Mouse (Mus musculus): ENCODE results near the gene Sh2d6. TPM values are rescaled to one million over a fixed set of nuclear protein-coding genes. Genes with fewer than 3 reads are reported as not detected.

Sh2d6 gene
- 1.5 TPM in 2 replicates for polyA plus RNA-seq (2015; fragmentation: Nextera tagmentation; extraction: Ambion mirVana)

DNA sequence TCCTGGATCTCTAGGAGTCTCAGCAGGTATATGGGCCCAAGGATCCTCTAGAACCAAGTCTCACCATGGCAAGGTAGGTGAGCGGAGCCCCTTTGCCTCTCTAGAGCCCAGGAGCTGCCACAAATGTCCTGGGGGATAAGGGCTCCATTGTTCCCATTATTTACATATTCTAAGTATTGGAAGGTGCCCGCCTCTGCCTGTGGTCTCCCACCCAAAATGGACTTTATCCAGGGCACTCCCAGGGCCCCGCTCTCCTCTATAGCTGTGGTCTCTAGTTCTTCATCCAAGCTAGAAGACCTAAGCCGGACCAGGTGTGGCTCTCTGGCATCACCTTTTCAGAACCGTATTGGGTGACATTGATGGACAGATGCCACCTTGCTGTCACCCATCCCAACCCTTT lies at the start of gene Sh2d6:
Gene Sh2d6, minus strand, starts transcription at position 101 of the 400 bp plus-strand sequence.
- H3K9ac ChIP-seq (replicated peaks): no peak within 1 kb of the TSS
- 91% methylated on average over 5 of the region's 5 CpGs for WGBS

DNA sequence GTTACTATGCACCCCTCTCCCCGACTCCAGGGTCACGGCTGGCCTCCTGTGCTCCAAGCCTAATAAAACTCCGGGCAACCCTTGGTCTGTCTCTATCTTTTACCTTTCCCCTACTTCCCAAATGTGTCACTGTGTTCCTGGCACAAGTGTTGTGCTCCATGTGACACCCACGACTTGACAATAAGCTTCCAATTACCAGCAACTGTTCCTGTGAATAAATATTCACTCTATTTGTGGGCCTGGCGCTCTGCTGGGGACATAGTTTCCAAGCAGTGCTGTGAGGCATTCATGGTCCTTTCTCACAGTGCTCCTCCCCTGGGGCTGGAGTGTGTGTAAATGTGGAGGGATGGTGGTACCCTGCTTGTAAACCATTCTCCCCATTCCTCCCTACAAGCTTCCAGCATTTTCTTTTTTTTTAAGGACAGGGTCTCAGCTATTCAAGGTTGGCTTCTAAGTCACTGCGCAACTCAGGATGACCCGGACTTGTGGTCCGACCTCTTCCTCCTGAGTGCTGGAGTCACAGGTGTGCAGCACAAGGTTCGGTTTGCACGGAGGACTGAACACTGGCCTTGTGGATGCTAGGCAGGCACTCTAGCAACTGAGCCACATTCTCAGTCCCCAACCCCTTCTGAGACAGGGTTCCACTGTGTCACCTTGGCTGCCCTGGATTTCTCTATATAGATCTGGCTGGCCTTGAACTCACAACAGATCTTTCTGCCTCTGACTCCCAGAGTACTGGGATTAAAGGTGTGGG lies 49.3 kb upstream of the Sh2d6 start:
- no peak overlapping the region for H3K4me2 ChIP-seq (replicated peaks)
- H3K4me3 ChIP-seq (replicated peaks): no peak overlapping the region
- H3K9me3 ChIP-seq: no peaks in the 10 kb centered on the region
- H3K36me3 ChIP-seq: peaks cover 27% of the 10 kb centered on the region
- H3K9ac ChIP-seq (replicated peaks): no peak overlapping the region
- peaks cover 2% of the 10 kb centered on the region; the same call in 1 of the 2 replicates for H3K4me1 ChIP-seq (replicated peaks)
- 88% methylated on average over 10 of the region's 10 CpGs for WGBS
- H3K27me3 ChIP-seq: no peaks in the 10 kb centered on the region
- H3K27ac ChIP-seq: no peak overlapping the region
- ATAC-seq: no peak

More for the DNA sequence above, at the start of gene Sh2d6:
- Histone ChIP-seq H3K9me3 (no peaks in the 10 kb centered on the region), H3K36me3 (no peaks in the 10 kb centered on the region), H3K4me1 (replicated peaks) (peaks cover 38% of the 10 kb centered on the region), H3K4me2 (replicated peaks) (no peak within 1 kb of the TSS), H3K27me3 (no peaks in the 10 kb centered on the region), H3K4me3 (replicated peaks) (no peak within 1 kb of the TSS), H3K27ac (peak within 1 kb of the TSS; percentile 95)
- ATAC-seq: no peak

- no peak overlapping the region for H3K9ac ChIP-seq (replicated peaks)
Observed at GRCm38 (mm10) chr6:72568736-72569135, 47.2 kb upstream of the Sh2d6 start.

DNA sequence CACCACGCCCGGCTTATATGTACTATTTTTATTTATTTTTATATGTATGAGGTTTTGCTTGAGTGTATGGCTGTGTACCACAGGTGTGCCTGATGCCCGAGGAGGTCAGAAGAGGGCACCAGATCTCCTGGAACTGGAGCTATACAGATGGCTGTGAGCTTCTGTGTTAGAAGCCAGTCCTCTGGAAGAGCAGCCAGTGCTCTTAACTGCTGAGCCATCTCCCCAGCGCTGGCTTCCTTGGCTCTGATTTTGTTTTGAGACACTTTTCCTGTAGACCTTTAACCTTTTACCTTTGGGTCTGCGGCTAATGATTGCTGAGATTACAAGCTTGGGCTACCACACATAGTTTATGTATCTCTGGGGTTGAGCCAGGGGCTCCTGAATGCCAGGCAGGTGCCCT lies 46.0 kb upstream of the Sh2d6 start:
- H3K4me3 ChIP-seq (replicated peaks): no peak overlapping the region
- WGBS: 87% methylated on average over 5 of the region's 5 CpGs
- ATAC-seq: no peak

More at GRCm38 (mm10) chr6:72568736-72569135, 47.2 kb upstream of the Sh2d6 start:
- Histone ChIP-seq H3K4me1 (replicated peaks) (peaks cover 5% of the 10 kb centered on the region; the same call in 1 of the 2 replicates), H3K9me3 (no peaks in the 10 kb centered on the region), H3K4me2 (replicated peaks) (no peak overlapping the region), H3K27me3 (no peaks in the 10 kb centered on the region), H3K27ac (no peak overlapping the region), H3K36me3 (peaks cover 13% of the 10 kb centered on the region), H3K4me3 (replicated peaks) (no peak overlapping the region)
- no peak for ATAC-seq
- WGBS: 90% methylated on average over 10 of the region's 10 CpGs

DNA sequence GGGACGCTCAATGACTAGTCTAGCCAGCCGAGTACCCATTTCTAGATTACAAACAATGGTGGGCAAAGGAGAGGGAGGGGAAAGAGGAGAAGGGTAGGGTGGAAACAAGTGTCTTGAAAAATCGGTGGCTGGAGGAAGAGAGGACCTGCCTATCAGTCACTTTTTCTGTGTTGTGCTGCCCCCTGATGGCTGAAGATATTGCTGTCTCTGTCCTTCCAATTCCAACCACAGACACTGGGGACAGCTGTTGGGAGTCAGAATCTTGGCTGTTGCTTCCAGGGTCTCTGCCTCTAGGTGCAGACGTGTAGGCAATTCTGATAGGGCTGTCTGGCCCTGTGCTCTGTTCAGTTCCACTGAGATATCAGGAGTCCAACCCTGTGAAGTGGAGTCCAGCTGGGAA lies 44.5 kb upstream of the Sh2d6 start:
- H3K4me1 ChIP-seq (replicated peaks): peaks cover 5% of the 10 kb centered on the region; the same call in 1 of the 2 replicates
- H3K27ac ChIP-seq: no peak overlapping the region
- H3K4me3 ChIP-seq (replicated peaks): no peak overlapping the region
- H3K27me3 ChIP-seq: no peaks in the 10 kb centered on the region
- no peaks in the 10 kb centered on the region for H3K9me3 ChIP-seq
- no peak overlapping the region for H3K4me2 ChIP-seq (replicated peaks)
- ATAC-seq: peak; percentile 87
- WGBS: 2% methylated on average over 4 of the region's 4 CpGs
- peaks cover 11% of the 10 kb centered on the region for H3K36me3 ChIP-seq
- no peak overlapping the region for H3K9ac ChIP-seq (replicated peaks)

More for the DNA sequence above, 46.0 kb upstream of the Sh2d6 start:
- Histone ChIP-seq H3K9ac (replicated peaks) (no peak overlapping the region), H3K36me3 (peaks cover 11% of the 10 kb centered on the region), H3K27me3 (no peaks in the 10 kb centered on the region), H3K9me3 (no peaks in the 10 kb centered on the region), H3K4me2 (replicated peaks) (no peak overlapping the region), H3K27ac (no peak overlapping the region), H3K4me1 (replicated peaks) (peaks cover 5% of the 10 kb centered on the region; the same call in 1 of the 2 replicates)

DNA sequence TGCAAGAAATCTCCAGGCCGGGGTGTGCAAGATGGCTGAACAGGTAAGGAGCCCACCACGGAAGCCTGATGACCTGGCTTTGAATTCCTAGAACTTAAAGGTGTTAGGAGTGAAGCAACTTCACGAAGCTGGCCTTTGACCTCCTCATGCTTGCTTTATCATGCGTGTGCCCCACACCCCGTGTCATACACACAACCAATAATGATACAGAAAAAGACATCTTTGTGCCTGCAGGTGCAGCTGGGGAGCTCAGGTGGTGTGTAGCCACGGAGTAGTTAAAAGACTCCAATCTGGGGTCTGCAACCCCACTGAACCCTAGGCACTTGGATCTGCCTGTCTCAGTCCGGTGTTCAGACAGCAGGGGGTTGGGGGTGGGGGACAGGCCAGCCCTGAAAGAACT lies 44.0 kb upstream of the Sh2d6 start:
- ATAC-seq: peak; percentile 38
- Histone ChIP-seq H3K36me3 (peaks cover 11% of the 10 kb centered on the region), H3K4me3 (replicated peaks) (no peak overlapping the region), H3K9me3 (no peaks in the 10 kb centered on the region), H3K9ac (replicated peaks) (no peak overlapping the region), H3K4me2 (replicated peaks) (no peak overlapping the region), H3K27me3 (no peaks in the 10 kb centered on the region), H3K4me1 (replicated peaks) (peaks cover 5% of the 10 kb centered on the region; the same call in 1 of the 2 replicates), H3K27ac (no peak overlapping the region)
- WGBS: 75% methylated on average over 7 of the region's 7 CpGs

- H3K4me2 ChIP-seq (replicated peaks): no peak overlapping the region
- 86% methylated on average over 5 of the region's 5 CpGs for WGBS
- H3K4me3 ChIP-seq (replicated peaks): no peak overlapping the region
- peaks cover 7% of the 10 kb centered on the region; the same call in 1 of the 2 replicates for H3K4me1 ChIP-seq (replicated peaks)
- H3K9me3 ChIP-seq: no peaks in the 10 kb centered on the region
- H3K27ac ChIP-seq: no peak overlapping the region
- no peak for ATAC-seq
- H3K36me3 ChIP-seq: peaks cover under 1% of the 10 kb centered on the region; the same call in 1 of the 2 replicates
- no peaks in the 10 kb centered on the region for H3K27me3 ChIP-seq
- H3K9ac ChIP-seq (replicated peaks): no peak overlapping the region
Observed at GRCm38 (mm10) chr6:72562894-72563293, 41.4 kb upstream of the Sh2d6 start.

DNA sequence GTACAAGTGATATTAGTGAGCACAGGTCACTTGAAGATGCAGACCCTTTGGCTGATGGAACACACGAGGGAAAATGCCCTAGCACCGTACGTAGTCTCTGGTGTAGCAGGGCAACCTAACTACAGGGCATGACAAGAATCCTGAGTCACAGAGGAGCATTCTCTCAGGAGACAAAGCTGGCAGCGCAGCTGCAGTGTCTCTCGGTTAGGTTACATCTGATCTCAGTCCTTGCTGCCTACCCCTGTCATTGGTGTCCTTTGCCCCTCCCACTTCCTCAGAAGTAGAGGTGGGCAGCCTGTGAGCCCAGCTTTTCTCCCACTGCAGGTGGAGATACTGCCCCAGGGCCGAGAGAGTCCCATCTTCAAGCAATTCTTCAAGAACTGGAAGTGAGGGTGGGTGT lies 41.0 kb upstream of the Sh2d6 start:
- H3K27me3 ChIP-seq: no peaks in the 10 kb centered on the region
- no peaks in the 10 kb centered on the region for H3K9me3 ChIP-seq
- H3K4me3 ChIP-seq (replicated peaks): no peak overlapping the region
- no peak overlapping the region for H3K9ac ChIP-seq (replicated peaks)
- H3K36me3 ChIP-seq: no peaks in the 10 kb centered on the region
- H3K27ac ChIP-seq: no peak overlapping the region
- ATAC-seq: no peak
- no peak overlapping the region for H3K4me2 ChIP-seq (replicated peaks)
- 58% methylated on average over 6 of the region's 6 CpGs for WGBS
- H3K4me1 ChIP-seq (replicated peaks): peaks cover 7% of the 10 kb centered on the region; the same call in 1 of the 2 replicates

DNA sequence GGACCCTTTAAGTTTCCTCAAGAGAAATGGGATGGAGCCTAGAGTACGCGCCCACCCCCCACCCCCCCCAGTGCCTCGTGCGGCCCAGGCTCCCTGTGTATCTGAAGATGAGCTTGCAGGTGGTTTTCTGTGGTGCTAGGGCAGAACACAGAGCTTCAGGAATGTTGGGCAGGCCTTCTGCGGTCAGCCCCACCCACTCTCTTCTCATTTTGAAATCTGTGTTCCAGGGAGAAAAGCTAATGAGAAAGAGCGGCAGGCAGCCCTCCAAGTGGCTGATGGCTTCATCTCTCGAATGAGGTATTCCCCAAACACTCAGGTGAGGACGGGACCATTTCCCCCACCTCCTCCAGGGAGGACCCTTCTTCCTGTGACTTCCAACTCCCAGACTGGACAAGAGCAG lies 39.3 kb upstream of the Sh2d6 start:
- H3K27me3 ChIP-seq: no peaks in the 10 kb centered on the region
- H3K4me1 ChIP-seq (replicated peaks): peaks cover 6% of the 10 kb centered on the region; the same call in 1 of the 2 replicates
- no peak overlapping the region for H3K4me2 ChIP-seq (replicated peaks)
- H3K27ac ChIP-seq: no peak overlapping the region
- no peaks in the 10 kb centered on the region for H3K9me3 ChIP-seq
- H3K36me3 ChIP-seq: no peaks in the 10 kb centered on the region
- H3K4me3 ChIP-seq (replicated peaks): no peak overlapping the region
- no peak overlapping the region for H3K9ac ChIP-seq (replicated peaks)
- no peak for ATAC-seq
- WGBS: 77% methylated on average over 8 of the region's 8 CpGs

- Histone ChIP-seq H3K4me3 (replicated peaks) (peak overlapping the region; percentile 41), H3K4me2 (replicated peaks) (peak overlapping the region; percentile 68), H3K36me3 (no peaks in the 10 kb centered on the region), H3K27me3 (no peaks in the 10 kb centered on the region), H3K4me1 (replicated peaks) (peaks cover 19% of the 10 kb centered on the region), H3K27ac (peak overlapping the region; percentile 75; the same call in 1 of the 2 replicates), H3K9ac (replicated peaks) (peak overlapping the region; percentile 68), H3K9me3 (no peaks in the 10 kb centered on the region)
- 19% methylated on average over 8 of the region's 8 CpGs for WGBS
- ATAC-seq: no peak; the same call in 1 of the 2 replicates
Observed at GRCm38 (mm10) chr6:72553079-72553412, 31.5 kb upstream of the Sh2d6 start.

GRCm38 (mm10) chr6:72552171-72553078 lies 30.9 kb upstream of the Sh2d6 start:
- H3K9me3 ChIP-seq: no peaks in the 10 kb centered on the region
- H3K4me2 ChIP-seq (replicated peaks): peak overlapping the region; percentile 68
- peaks cover 19% of the 10 kb centered on the region for H3K4me1 ChIP-seq (replicated peaks)
- ATAC-seq: peak; percentile 88
- peak overlapping the region; percentile 68 for H3K9ac ChIP-seq (replicated peaks)
- no peaks in the 10 kb centered on the region for H3K36me3 ChIP-seq
- H3K27ac ChIP-seq: peak overlapping the region; percentile 75
- H3K4me3 ChIP-seq (replicated peaks): peak overlapping the region; percentile 41
- no peaks in the 10 kb centered on the region for H3K27me3 ChIP-seq
- WGBS: 18% methylated on average over 27 of the region's 27 CpGs

All from midbrain, embryonic 13.5 days (tissue).